Mouse (Mus musculus) T-helper 2 cell (primary cell): Measurements from ENCODE around the gene Dctn3.
"Not testable (repeated sequence)": the region's sequence is repeated elsewhere in the genome, so short reads cannot be mapped to it uniquely, and the experiment has no call there.

ENCODE experiments used
- in situ Hi-C: fragments of 300-600 bp; cut with MboI, MseI; formaldehyde crosslinking; loops from one replicate; pipeline ENCODE4 v1.15.1; 2025; ENCODE audit warnings: high pct_unique_total_duplicates

Gene Dctn3

GRCm38 (mm10) chr4:41705922-41706754, 16.8 kb downstream of the Dctn3 start:
- in situ Hi-C loops, result loop anchor here (5.0 kb wide), 1 partner anchor 149 kb away; no protein-coding TSS in a partner anchor

- in situ Hi-C loops, result loop anchor here (5.0 kb wide), 1 partner anchor 147 kb away; no protein-coding TSS in a partner anchor
These were observed 18.3 kb downstream of the Dctn3 start for GRCm38 (mm10) chr4:41704651-41705050.

GRCm38 (mm10) chr4:41702226-41702625, 20.7 kb downstream of the Dctn3 start:
- in situ Hi-C loops, result not testable (repeated sequence)

DNA sequence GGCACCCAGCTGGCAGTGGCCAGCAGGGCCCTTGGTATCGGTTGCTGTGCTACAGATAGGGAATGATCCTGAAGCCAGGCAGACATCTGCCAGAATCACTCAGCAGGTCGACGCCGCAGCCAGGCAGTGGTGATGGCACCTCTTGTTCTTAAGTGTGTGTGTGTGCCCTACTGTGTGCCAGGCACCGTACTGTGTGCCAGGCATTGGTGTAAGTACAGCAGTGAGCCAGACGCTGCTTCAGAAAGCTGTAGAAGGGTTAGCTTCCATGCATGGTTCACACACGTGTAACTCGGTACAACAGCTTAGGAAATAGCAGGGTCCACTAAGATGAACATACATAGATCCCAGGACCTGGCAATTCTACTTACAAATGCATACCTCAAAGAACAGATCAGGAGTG, 22.7 kb downstream of the Dctn3 start:
- in situ Hi-C loops, result not testable (repeated sequence)

DNA sequence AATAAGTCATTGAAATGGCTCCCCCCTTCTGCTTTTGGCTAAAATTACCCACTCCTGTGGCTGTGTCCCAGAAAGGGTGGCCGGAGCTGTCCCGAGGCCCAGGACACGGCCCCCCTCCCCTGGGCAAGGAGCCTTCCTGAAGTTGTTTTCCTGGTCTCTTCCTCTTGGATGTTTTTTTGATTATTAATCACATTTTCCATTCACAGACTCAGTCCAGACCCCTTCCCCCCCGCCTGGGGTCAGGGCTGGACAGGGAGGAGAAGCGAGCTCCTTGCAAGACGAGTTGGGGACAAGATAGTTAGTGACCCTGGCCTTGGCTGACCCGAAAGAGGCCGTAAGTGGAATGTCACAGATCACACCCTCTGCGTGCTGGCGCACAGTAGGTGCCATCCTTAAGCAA, 23.2 kb downstream of the Dctn3 start, which contains the start of gene Il11ra1:
TSS of gene Il11ra1 (plus strand) at position 207 of the 400 bp plus-strand sequence.
- in situ Hi-C loops, result loop anchor here (5.0 kb wide), 2 partner anchors 473 to 968 kb away; no protein-coding TSS in a partner anchor

- in situ Hi-C loops, result loop anchor here (5.0 kb wide), 2 partner anchors 474 to 969 kb away; no protein-coding TSS in a partner anchor
These were observed 24.5 kb downstream of the Dctn3 start for GRCm38 (mm10) chr4:41698421-41699016.

DNA sequence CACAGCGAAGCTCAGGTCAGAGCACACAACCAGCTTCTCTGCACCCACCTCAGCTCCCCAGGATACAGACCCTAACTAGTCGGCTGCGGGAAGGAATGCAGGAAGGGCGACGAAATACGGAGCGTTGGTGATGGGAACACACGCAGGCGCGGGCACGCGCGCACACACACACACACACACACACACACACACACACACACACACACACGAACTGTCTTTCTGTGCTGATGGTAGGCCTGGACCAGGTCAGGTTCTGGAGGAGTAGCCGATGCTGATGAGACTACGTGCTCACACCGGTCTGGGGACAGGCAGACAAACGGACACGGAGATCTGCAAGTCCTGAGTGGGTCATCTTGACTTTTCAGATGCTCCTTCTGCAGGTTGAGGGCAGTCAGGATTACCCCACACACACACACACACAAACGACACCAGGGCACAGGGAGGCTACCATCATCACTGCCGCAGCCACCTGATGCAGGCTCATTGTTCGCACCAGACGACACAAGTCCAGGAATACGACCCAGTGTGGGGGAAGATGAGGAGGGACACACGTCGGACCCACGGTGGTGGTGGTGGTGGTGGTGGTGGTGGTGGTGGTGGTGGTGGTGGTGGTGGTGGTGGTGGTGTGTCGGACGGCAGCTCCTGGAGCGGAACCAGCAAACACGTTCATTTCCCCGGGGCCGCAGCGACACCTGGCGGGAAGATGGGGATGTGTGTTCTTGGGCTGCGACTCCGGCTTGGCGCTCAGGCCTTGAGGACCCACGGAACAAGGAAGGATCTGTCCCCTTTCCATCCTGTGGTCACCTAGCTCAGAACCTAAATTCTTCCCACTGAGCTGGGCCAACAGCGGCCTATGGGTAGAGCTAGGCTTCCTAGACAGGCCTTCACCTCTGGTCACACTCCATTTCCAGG, 25.8 kb downstream of the Dctn3 start, which contains the start of gene Cntfr:
TSS of gene Cntfr (minus strand) at position 160 of the 912 bp plus-strand sequence.
- in situ Hi-C loops, result loop anchor here (5.0 kb wide), 2 partner anchors 475 to 970 kb away; no protein-coding TSS in a partner anchor

DNA sequence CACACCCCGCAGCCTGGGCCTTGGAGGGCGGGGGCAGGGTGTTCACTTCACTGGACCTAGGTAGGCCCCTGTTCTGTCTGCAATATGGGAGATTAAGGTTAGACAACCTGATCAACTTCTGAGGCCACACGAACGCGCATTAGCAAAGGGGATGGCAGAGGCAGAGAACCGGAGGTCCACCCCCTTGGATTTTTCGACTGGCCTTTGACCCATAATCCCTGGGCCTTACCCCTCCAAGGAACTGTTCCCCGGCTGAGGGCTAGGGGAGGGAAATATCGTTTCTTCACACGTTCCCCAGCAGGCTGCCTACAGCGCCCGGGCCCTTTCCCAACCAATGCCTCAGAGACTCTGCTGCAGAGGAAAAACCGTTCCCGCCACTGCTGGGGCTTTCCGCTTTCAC, 26.5 kb downstream of the Dctn3 start:
- in situ Hi-C loops, result loop anchor here (5.0 kb wide), 2 partner anchors 476 to 971 kb away; no protein-coding TSS in a partner anchor

GRCm38 (mm10) chr4:41695800-41696199, 27.2 kb downstream of the Dctn3 start:
- in situ Hi-C loops, result loop anchor here (5.0 kb wide), 2 partner anchors 477 to 972 kb away; no protein-coding TSS in a partner anchor

- in situ Hi-C loops, result not testable (repeated sequence)
These were observed 29.5 kb downstream of the Dctn3 start for GRCm38 (mm10) chr4:41693511-41693910.

- in situ Hi-C loops, result not testable (repeated sequence)
These were observed 33.0 kb downstream of the Dctn3 start for GRCm38 (mm10) chr4:41690014-41690413.

- in situ Hi-C loops, result not testable (repeated sequence)
These were observed 34.4 kb downstream of the Dctn3 start for GRCm38 (mm10) chr4:41688562-41688961.

GRCm38 (mm10) chr4:41685882-41686492, 37.0 kb downstream of the Dctn3 start:
- in situ Hi-C loops, result not testable (repeated sequence)

DNA sequence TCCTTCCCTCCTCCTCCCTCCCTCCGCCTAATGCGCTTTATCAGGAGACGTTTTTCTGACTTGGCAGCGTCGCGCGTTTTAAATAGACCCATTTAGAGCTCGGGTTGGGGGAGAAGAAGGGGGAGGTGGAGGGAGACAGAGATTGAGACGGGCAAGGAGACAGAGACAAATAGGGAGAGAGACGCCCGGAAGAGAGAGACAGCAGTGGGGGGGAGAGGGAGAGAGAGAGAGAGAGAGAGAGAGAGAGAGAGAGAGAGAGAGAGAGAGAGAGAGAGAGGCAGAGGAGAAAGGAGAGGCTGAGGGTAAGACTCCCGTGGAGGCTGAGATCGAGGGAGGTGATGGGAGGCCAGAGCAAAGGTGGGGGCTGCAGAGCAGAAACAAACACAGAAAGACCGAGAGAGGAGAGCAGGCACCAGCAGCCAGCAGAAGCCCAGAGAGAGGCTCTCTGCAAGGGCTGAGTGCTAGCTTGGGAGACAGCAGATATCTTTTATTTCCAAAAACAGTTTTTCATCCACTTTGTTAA, 38.0 kb downstream of the Dctn3 start:
- in situ Hi-C loops, result not testable (repeated sequence)

GRCm38 (mm10) chr4:41684131-41684930, 38.6 kb downstream of the Dctn3 start:
- in situ Hi-C loops, result not testable (repeated sequence)

GRCm38 (mm10) chr4:41683303-41683702, 39.7 kb downstream of the Dctn3 start:
- in situ Hi-C loops, result not testable (repeated sequence)

DNA sequence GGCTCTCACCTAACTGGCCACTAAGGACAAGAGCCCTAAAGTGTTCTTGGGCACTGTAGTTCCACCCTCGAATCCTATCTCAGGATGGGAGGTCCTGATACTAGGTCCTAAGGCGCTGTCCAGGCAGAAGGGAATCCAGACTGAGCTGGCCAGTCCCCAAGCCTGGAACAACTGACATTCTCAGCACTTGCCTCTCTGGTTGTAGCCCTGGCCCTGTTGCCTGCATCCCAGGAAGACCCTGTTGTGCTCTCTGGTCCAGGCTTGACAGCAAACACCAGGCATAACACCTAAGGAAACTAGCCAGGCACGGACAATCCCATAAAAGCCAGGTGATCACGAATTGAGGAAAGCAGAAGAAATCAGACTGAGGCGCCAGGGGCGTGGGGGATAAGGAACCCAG, 40.2 kb downstream of the Dctn3 start:
- in situ Hi-C loops, result no loop called here

- in situ Hi-C loops, result no loop called here
These were observed 41.0 kb downstream of the Dctn3 start for GRCm38 (mm10) chr4:41681947-41682346.

- in situ Hi-C loops, result no loop called here
These were observed 41.8 kb downstream of the Dctn3 start for GRCm38 (mm10) chr4:41681176-41681575.

DNA sequence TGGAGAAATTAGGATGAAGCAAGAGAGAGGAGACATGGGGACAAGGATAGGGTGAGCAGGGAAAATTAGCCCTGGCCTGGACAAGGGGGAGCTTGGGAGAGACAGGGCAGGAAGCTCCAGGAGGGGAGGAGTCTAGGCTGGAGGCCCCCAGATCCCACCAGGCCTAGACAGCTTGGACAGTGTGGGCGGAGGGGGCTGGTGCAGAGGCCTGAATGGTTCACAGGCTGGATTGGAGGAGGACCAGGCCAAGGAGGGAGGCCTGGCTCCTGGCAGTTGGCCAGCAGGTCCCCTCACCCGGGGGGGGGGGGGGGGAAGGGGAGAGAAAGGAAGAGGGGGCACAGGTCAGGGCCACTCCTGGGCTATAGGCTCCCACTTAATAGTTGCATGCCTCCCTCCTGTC, 43.7 kb downstream of the Dctn3 start:
- in situ Hi-C loops, result no loop called here
